Mouse (Mus musculus) fibroblast of lung, adult 2 months (primary cell): Measurements from ENCODE around the gene Gnl2.
A peak's percentile ranks its signal among the peaks of the same experiment; 100 is the strongest.

Experiments
- DNase-seq: peaks from one replicate; pipeline ENCODE4 v3.0.0-alpha.2; 2011; ENCODE audit warnings: low read depth

The Gnl2 gene

GRCm38 (mm10) chr4:125002978-125003377, 13.4 kb upstream of the Gnl2 start:
- DNase-seq = no peak

- DNase-seq = no peak
Measured at GRCm38 (mm10) chr4:125004886-125005285, 11.5 kb upstream of the Gnl2 start.

- no peak for DNase-seq
Measured at GRCm38 (mm10) chr4:125007460-125007859, 8.9 kb upstream of the Gnl2 start.

GRCm38 (mm10) chr4:125008220-125008619, 8.2 kb upstream of the Gnl2 start:
- DNase-seq = no peak

- DNase-seq = no peak
Measured at GRCm38 (mm10) chr4:125008712-125009111, 7.7 kb upstream of the Gnl2 start.

- peak; percentile 69 for DNase-seq
Measured at GRCm38 (mm10) chr4:125017431-125017830, 1.0 kb downstream of the Gnl2 start.

- DNase-seq = no peak
Measured at GRCm38 (mm10) chr4:125020780-125021538, 4.6 kb downstream of the Gnl2 start.

- peak; percentile 80 for DNase-seq
Measured at GRCm38 (mm10) chr4:125029891-125030614, 13.7 kb downstream of the Gnl2 start.

GRCm38 (mm10) chr4:125034341-125034740, 18.0 kb downstream of the Gnl2 start:
- peak; percentile 60 for DNase-seq

GRCm38 (mm10) chr4:125044454-125044853, 28.1 kb downstream of the Gnl2 start:
- DNase-seq = no peak

GRCm38 (mm10) chr4:125055385-125055784, 39.0 kb downstream of the Gnl2 start:
- no peak for DNase-seq

- DNase-seq = no peak
Measured at GRCm38 (mm10) chr4:125056476-125056875, 40.1 kb downstream of the Gnl2 start.

- DNase-seq = no peak
Measured at GRCm38 (mm10) chr4:125057273-125057672, 40.9 kb downstream of the Gnl2 start.

GRCm38 (mm10) chr4:125058033-125058432, 41.6 kb downstream of the Gnl2 start:
- DNase-seq = no peak

- no peak for DNase-seq
Measured at GRCm38 (mm10) chr4:125059025-125059424, 42.6 kb downstream of the Gnl2 start.

GRCm38 (mm10) chr4:125063829-125064228, 47.4 kb downstream of the Gnl2 start:
- DNase-seq = no peak

- DNase-seq = no peak
Measured at GRCm38 (mm10) chr4:125065517-125066307, 49.3 kb downstream of the Gnl2 start, which contains the start of gene Dnali1. Gene Dnali1, minus strand, starts transcription at chr4:125065703.

- peak; percentile 69 for DNase-seq
Measured at GRCm38 (mm10) chr4:125066490-125067370, 50.3 kb downstream of the Gnl2 start, which contains the start of gene Snip1. Gene Snip1, plus strand, starts transcription at chr4:125066672.

- no peak for DNase-seq
Measured at GRCm38 (mm10) chr4:125077700-125078099, 61.3 kb downstream of the Gnl2 start.

GRCm38 (mm10) chr4:125078698-125079097, 62.3 kb downstream of the Gnl2 start:
- DNase-seq = no peak
